Mouse (Mus musculus) cortical plate, adult 2 months (tissue): Measurements from ENCODE around the gene Sbf1.

ENCODE experiments used
- CTCF ChIP-seq: fragments of 200-500 bp; IDR thresholded peaks from 2 replicates; pipeline ENCODE4 v1.5.1; 2011; ENCODE audit warnings: mild to moderate bottlenecking, control low read depth, low read length; ENCODE audit not compliant: insufficient read depth; ENCODE audit errors: extremely low read depth
- POLR2A ChIP-seq: fragments of 200-500 bp; IDR thresholded peaks from 2 replicates; pipeline ENCODE4 v1.6.1; 2011; ENCODE audit warnings: mild to moderate bottlenecking, low read length, control low read depth; ENCODE audit not compliant: insufficient read depth; ENCODE audit errors: extremely low read depth

GRCm38 (mm10) chr15:89340136-89340535 lies 25.0 kb upstream of the Sbf1 start:
- TF ChIP-seq POLR2A (no peak), CTCF (no peak)
